Mouse (Mus musculus) bone marrow, adult 2 months (tissue): Measurements from ENCODE around the gene Rpap3.

ENCODE experiments used
- CTCF ChIP-seq: fragments of 200-500 bp; IDR thresholded peaks from 2 replicates; pipeline ENCODE4 v1.5.1; 2011; ENCODE audit warnings: low read length, control low read depth; ENCODE audit not compliant: control insufficient read depth, insufficient read depth
- POLR2A ChIP-seq: fragments of 200-500 bp; IDR thresholded peaks from 2 replicates; pipeline ENCODE4 v1.6.1; 2011; ENCODE audit warnings: low read depth, mild to moderate bottlenecking, control low read depth, low read length, borderline replicate concordance; ENCODE audit not compliant: control insufficient read depth

DNA sequence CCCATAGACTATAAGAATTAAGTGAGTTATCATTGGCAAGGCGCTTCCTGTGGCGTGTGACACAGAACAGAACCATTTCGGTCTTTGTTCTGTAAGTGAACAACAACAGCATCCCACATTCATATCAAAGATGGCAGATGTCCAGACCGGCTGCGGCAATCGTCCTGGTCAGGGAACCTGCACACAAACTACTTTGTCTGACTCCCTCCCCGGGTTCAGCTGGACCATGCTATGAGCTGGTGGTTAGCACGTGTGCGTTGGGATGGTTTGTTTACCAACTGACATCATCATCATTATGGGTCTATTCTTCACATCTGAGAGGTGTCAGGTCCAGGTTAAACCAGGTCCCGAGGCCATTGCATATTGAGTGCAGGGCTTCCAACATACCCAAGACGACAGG lies 22.8 kb upstream of the Rpap3 start:
- TF ChIP-seq POLR2A (no peak), CTCF (no peak)
